Mouse (Mus musculus) CH12.LX (cell line): ENCODE measurements around the gene Vmn2r19.

Experiments used
- CTCF ChIP-seq, 2 experiments: IDR thresholded peaks in 1 of 2; conservative IDR thresholded peaks in 1 of 2; 2 replicates each; pipeline ENCODE4 v1.5.1; 2011 to 2012; ENCODE audit warnings: low read depth in 2 of 2, low read length in 2 of 2, improper control_type of control experiment in 1 of 2, inconsistent platforms in 1 of 2, mild to moderate bottlenecking in 1 of 2, moderate library complexity in 1 of 2
- SIN3A ChIP-seq: IDR thresholded peaks from 2 replicates; pipeline ENCODE4 v1.6.1; 2012; ENCODE audit warnings: low read length, improper control_type of control experiment, inconsistent platforms

- TF ChIP-seq CTCF (conservative IDR thresholded peaks at IDR 0.05 in 1 of 2, IDR thresholded peaks at IDR 0.05 in 1 of 2; ENCODE audit: low read depth in 2 of 2, low read length in 2 of 2), result no peak
- TF ChIP-seq SIN3A, result no peak
These were observed 11.4 kb upstream of the Vmn2r19 start for GRCm38 (mm10) chr6:123296687-123297086.
